Mouse (Mus musculus) B cell, adult 2 months (primary cell): ENCODE results near the gene Crlf2.
A peak's percentile ranks its signal among the peaks of the same experiment; 100 is the strongest.

Experiments used
- DNase-seq, 2 experiments: peaks; one replicate each; pipeline ENCODE4 v3.0.0; 2022

Gene Crlf2

DNA sequence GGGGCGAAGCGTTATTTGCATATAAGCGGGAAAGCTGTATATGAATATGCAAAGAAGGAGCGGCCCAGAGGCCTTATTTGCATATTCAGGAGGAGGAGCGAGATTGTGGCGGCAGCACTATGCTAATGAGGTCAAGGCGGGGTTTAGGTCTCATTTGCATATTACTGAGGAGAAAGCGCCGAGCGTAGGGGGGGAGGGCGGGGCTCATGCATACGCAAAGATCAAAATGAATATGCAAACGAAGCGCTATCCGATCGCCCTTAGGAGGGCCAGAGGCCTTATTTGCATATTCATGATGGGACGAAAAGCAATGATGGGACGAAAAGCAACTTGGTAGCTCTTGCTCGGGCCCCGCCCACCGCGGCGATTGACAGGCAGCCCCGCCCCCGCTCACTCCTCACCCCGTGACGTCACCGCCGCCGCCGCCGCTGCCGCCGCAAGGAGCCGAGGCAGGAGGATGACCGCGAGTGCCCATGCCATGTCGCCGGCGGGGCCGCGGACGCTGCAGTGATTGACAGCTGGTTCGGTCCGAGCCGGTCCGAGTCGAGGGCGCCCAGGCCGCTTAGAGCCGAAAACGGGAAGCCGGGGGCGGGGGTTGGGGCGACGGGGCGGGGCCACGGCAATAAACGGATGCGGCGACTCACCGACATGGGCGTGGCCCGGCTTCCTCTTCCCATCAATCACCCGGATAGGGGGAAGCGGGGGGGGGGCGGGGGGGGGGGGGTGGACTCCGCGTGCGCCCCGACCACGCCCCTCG, at the start of gene Crlf2:
Gene Crlf2 (minus strand): TSS at position 590 of the 757 bp plus-strand sequence.
- DNase-seq, result peak; percentile 92

DNA sequence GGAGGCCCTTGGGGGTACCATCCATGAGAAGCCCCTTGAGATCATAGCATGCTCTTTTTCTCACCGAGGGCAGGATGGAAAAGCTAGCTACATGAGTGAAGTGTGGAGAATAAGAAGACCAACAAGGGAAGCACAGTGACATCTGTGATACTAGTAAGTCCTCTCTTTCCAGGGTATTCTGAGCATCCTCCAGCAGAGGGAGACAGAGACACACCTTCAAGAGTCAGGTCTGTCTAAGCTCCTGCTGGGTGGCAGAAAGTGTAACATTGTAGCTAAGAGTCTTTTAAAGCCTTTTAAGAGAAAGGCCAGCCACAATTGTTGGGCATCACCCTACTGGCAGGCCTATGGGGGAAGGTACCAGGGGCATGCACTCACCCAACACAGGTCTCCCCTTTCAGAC, 43.8 kb upstream of the Crlf2 start:
- peak; percentile 51 to 55 for DNase-seq

- peak; percentile 43 to 54 for DNase-seq
Observed at GRCm38 (mm10) chr5:109601080-109601479, 42.3 kb upstream of the Crlf2 start.

GRCm38 (mm10) chr5:109598876-109599275, 40.1 kb upstream of the Crlf2 start:
- DNase-seq, result no peak

DNA sequence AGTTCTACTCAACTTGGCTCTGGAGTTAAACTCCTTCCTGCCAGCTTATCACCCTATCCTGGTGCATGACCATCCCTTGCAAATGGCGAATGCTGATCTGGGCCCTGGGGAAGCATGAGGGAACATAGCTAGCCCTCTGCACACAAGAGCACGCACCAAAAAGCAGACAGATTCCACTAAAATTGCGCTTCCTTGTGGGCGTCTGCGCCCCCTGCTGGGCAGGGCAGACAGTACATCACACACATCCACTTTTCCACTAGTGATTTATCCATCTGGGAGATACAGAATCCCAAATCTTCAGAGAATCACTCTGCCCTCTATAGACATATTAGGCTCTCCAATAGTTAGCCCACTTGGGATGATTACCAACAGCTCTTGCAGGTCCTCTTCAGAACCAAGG, 37.9 kb upstream of the Crlf2 start:
- DNase-seq, result peak; percentile 65

- DNase-seq, result no peak
Observed at GRCm38 (mm10) chr5:109562829-109563228, 4.0 kb upstream of the Crlf2 start.

DNA sequence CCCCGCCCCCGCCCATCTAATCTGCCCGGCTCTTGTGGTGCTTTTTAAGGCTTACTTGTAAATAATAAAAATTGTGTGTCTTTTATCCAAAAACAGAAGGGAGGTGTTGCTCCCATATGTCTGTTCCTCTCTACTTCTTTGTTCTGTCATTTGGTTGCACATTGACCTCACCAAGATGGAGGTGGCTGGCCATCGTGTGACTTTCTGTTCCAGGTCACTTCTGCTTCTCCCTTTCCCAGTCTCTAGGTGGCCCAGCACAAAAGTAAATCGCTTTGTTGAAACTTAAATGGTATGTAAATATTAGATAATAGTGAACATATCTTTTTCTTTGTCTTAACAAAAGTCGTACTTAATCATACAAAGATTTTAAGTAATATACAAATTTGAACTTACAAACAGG, 398 bp upstream of the Crlf2 start:
- no peak for DNase-seq

- no peak for DNase-seq
Observed at GRCm38 (mm10) chr5:109558123-109558403, 730 bp downstream of the Crlf2 start.

- peak; percentile 94 to 96 for DNase-seq
Observed at GRCm38 (mm10) chr5:109557321-109558122, 1.3 kb downstream of the Crlf2 start.

GRCm38 (mm10) chr5:109556591-109557320, 2.0 kb downstream of the Crlf2 start:
- DNase-seq, result peak; percentile 93

- DNase-seq, result peak; percentile 35 to 42
Observed at GRCm38 (mm10) chr5:109555676-109556571, 2.9 kb downstream of the Crlf2 start.

- peak; percentile 18 to 24 for DNase-seq
Observed at GRCm38 (mm10) chr5:109555236-109555675, 3.5 kb downstream of the Crlf2 start.

GRCm38 (mm10) chr5:109554091-109555050, 4.4 kb downstream of the Crlf2 start:
- peak; percentile 57 to 59 for DNase-seq

DNA sequence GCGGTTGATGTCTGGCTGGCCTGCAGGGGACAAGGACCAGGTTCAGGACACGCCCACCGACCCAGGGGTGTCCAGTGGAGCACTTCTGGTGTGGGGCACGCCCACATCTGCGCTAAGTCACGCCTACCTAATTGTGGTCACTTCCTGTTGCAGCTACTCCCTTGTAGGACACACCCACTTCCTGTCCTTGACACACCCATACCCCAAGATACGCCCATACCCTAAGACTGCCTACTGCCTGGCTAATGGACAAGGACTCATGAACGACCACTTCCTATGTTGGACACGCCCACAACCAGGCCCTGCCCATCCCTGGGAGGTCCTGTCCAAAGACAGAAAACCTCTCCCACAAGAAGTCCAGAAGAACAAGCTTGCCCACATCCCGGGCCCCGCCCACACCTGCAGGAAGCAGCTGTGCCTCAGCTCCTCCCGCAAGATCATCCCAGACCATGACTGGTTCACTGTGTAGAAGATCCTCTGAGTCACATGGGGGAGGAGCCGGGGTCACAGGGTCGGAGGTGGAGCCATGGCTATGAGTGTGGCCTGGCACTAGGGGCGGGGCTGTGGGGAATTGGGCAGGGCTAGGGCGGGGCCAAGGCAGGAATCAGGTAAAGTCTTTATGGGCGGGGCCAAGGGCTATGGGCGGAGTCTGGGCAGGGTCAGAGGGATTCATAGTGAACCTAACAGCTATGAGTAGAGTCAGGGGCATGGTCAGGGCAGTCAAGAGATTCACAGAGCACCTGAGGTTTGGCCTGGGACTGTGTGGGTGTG, 5.4 kb downstream of the Crlf2 start:
- peak; percentile 66 to 70 for DNase-seq

DNA sequence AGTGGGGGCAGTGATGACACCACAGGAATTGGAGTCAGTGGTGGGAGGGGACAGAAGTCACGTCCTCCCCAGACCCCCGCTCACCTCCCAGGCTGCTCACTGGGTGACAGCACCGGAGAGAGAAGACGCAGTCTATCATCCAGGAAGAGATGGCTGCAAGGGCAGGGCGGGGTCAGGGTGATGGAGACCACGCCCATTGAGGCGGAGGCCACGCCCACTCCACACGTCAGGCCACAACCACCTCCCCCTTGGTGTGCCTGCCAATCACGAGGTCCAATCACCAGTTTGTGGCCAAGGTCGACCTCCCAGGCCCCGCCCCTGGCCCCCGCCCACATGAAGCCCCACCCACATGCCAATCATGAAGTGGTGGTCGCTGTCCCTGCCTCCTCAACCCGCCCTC, 6.3 kb downstream of the Crlf2 start:
- no peak for DNase-seq

- peak; percentile 48 for DNase-seq
Observed at GRCm38 (mm10) chr5:109552116-109552515, 6.7 kb downstream of the Crlf2 start.

GRCm38 (mm10) chr5:109551041-109551765, 7.6 kb downstream of the Crlf2 start:
- peak; percentile 48 to 51 for DNase-seq

DNA sequence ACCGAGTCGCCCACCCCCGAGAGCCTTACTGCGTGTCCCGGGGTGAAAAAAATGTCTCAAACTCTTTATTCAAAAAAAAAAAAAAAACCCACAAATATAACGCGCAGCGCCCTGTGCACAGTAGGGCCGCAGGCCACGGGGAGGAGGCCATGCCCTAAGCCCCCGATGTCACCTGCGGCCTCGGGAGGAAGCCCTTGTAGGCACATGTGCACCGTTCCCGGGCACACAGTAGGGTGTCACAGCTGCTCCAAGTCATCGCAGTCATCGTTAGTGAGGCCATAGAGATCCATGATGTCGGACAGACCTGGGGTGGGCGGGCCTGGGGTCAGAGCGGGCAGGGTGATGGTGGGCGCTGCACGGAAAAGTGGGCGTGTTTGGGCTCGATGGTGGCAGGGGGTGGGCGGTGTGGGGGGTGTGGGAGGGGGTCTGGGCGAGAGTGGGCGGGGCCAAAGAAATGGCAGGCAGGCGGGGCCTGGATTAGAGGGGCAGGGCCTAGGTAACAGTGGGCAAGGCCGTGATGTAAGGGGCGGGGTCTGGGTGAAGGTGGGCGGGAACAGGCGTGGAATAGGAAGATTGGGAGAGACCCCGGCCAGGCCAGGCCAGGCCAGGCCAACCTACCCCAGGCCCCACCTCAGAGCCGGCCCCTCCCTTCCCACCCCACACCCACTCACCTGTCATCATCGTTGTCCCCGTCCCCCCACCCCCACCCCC, 8.4 kb downstream of the Crlf2 start:
- DNase-seq, result peak in 1 of 2 experiments; percentile 9

- peak; percentile 75 to 78 for DNase-seq
Observed at GRCm38 (mm10) chr5:109548712-109549111, 10.1 kb downstream of the Crlf2 start.
